Mouse (Mus musculus): ENCODE data around the gene Gm29564.
"Not testable (repeated sequence)": the region's sequence is repeated elsewhere in the genome, so short reads cannot be mapped to it uniquely, and the experiment has no call there.

The Gm29564 gene

GRCm38 (mm10) chrY:78212693-78213092 is at the start of gene Gm29564:
Gene Gm29564 (plus strand): TSS chrY:78212993.
- DNase-seq: not testable (repeated sequence)

Data from kidney, adult 18-20 months (tissue).